Mouse (Mus musculus) heart, embryonic 11.5 days (tissue): ENCODE data around the gene Was. TPM values are rescaled to one million over a fixed set of nuclear protein-coding genes. Genes with fewer than 3 reads are reported as not detected.

ENCODE experiments used
- ATAC-seq: fragments of 200-750 bp; cut with Nextera tagmentation; replicated peaks from 2 replicates; pipeline ENCODE4 v1.8.0; 2017; ENCODE audit warnings: moderate library complexity; ENCODE audit not compliant: insufficient number of reproducible peaks, low FRiP score, low TSS enrichment
- H3K27ac ChIP-seq: fragments of 300-500 bp; sonication (generic); 2 replicates; pipeline ENCODE4 v1.5.1; 2014; ENCODE audit warnings: mild to moderate bottlenecking, low read depth, low read length
- H3K27me3 ChIP-seq: fragments of 300-500 bp; sonication (generic); 2 replicates; pipeline ENCODE4 v1.6.1; 2014; ENCODE audit warnings: mild to moderate bottlenecking, low read length, mixed read lengths; ENCODE audit not compliant: control insufficient read depth, insufficient read depth
- H3K36me3 ChIP-seq: fragments of 300-500 bp; sonication (generic); 2 replicates; pipeline ENCODE4 v1.6.1; 2014; ENCODE audit warnings: mild to moderate bottlenecking, low read length, moderate library complexity, mixed read lengths; ENCODE audit not compliant: control insufficient read depth, insufficient read depth
- H3K4me1 ChIP-seq: fragments of 300-500 bp; sonication (generic); 2 replicates; pipeline ENCODE4 v1.6.1; 2014; ENCODE audit warnings: low read length; ENCODE audit not compliant: control insufficient read depth, insufficient read depth
- H3K4me2 ChIP-seq: fragments of 300-500 bp; sonication (generic); 2 replicates; pipeline ENCODE4 v1.6.1; 2014; ENCODE audit warnings: mild to moderate bottlenecking, moderate library complexity
- H3K4me3 ChIP-seq: fragments of 300-500 bp; sonication (generic); 2 replicates; pipeline ENCODE4 v1.5.1; 2014; ENCODE audit warnings: low read depth, low read length
- H3K9ac ChIP-seq: fragments of 300-500 bp; sonication (generic); 2 replicates; pipeline ENCODE4 v1.6.1; 2014; ENCODE audit warnings: mild to moderate bottlenecking, low read depth, low read length, moderate library complexity
- H3K9me3 ChIP-seq: fragments of 300-500 bp; sonication (generic); replicated peaks from 2 replicates; pipeline ENCODE4 v1.6.1; 2016; ENCODE audit warnings: low read length; ENCODE audit not compliant: control insufficient read depth
- WGBS: fragments of 180-500 bp; shearing (Covaris S2); extraction: QIAGEN DNeasy Blood & Tissue Kit; methylation state at CpG from one replicate; pipeline ENCODE4 v1.1.7; 2014; ENCODE audit not compliant: insufficient replicate concordance; 5-methylcytosine and 5-hydroxymethylcytosine counted together
- polyA plus RNA-seq: library from polyadenylated mRNA; unstranded; fragments of >200 nt; fragmentation: Nextera tagmentation; extraction: Ambion mirVana; gene quantifications from 2 replicates; pipeline ENCODE4 v1.2.1, GENCODE M21; 2014

Gene Was
- 0.39 and 0.43 TPM in 2 replicates for polyA plus RNA-seq

GRCm38 (mm10) chrX:8090346-8090953 lies at the start of gene Was:
Gene Was, minus strand, starts transcription at chrX:8090498.
- H3K4me1 ChIP-seq = no peaks in the 10 kb centered on the region
- WGBS = 84% methylated on average over 13 of the region's 14 CpGs
- ATAC-seq = no peak
- H3K4me3 ChIP-seq = no peak within 1 kb of the TSS
- H3K27ac ChIP-seq = no peak within 1 kb of the TSS
- no peak within 1 kb of the TSS for H3K9ac ChIP-seq
- no peak within 1 kb of the TSS for H3K4me2 ChIP-seq
- H3K27me3 ChIP-seq = no peaks in the 10 kb centered on the region
- no peaks in the 10 kb centered on the region for H3K36me3 ChIP-seq
- H3K9me3 ChIP-seq = no peaks in the 10 kb centered on the region

- WGBS = 73% methylated on average over 1 of the region's 1 CpGs
- H3K9me3 ChIP-seq = no peaks in the 10 kb centered on the region
- H3K9ac ChIP-seq = no peak overlapping the region
- H3K27ac ChIP-seq = no peak overlapping the region
- no peak overlapping the region for H3K4me3 ChIP-seq
- no peak for ATAC-seq
- peaks cover 5% of the 10 kb centered on the region; the same call in 1 of the 2 replicates for H3K4me1 ChIP-seq
- no peaks in the 10 kb centered on the region for H3K27me3 ChIP-seq
- H3K36me3 ChIP-seq = peaks cover 5% of the 10 kb centered on the region; the same call in 1 of the 2 replicates
- H3K4me2 ChIP-seq = no peak overlapping the region
Observed at GRCm38 (mm10) chrX:8139480-8139879, 49.2 kb upstream of the Was start.

GRCm38 (mm10) chrX:8135886-8136285 lies 45.6 kb upstream of the Was start:
- Histone ChIP-seq H3K4me1 (0 out of 2 replicates have a peak, but pooled peaks cover 2% of the 10 kb centered on the region), H3K9ac (no peak overlapping the region), H3K36me3 (no peaks in the 10 kb centered on the region), H3K9me3 (no peaks in the 10 kb centered on the region), H3K27ac (no peak overlapping the region), H3K4me3 (no peak overlapping the region), H3K27me3 (no peaks in the 10 kb centered on the region), H3K4me2 (no peak overlapping the region)
- ATAC-seq = no peak
- WGBS = 59% methylated on average over 2 of the region's 2 CpGs

GRCm38 (mm10) chrX:8132017-8132976 lies 42.0 kb upstream of the Was start, which contains the start of gene Wdr13:
Gene Wdr13, minus strand, starts transcription at chrX:8132892.
- ATAC-seq = peak; percentile 87
- Histone ChIP-seq H3K9ac (peak within 1 kb of the TSS; percentile 76), H3K27ac (peak within 1 kb of the TSS; percentile 98), H3K4me2 (peak within 1 kb of the TSS; percentile 68), H3K27me3 (no peaks in the 10 kb centered on the region), H3K36me3 (no peaks in the 10 kb centered on the region), H3K9me3 (no peaks in the 10 kb centered on the region), H3K4me1 (0 out of 2 replicates have a peak, but pooled peaks cover 2% of the 10 kb centered on the region), H3K4me3 (peak within 1 kb of the TSS; percentile 52)
- 10% methylated on average over 40 of the region's 40 CpGs for WGBS

- no peaks in the 10 kb centered on the region for H3K36me3 ChIP-seq
- 85% methylated on average over 17 of the region's 17 CpGs for WGBS
- H3K27ac ChIP-seq = 0 out of 2 replicates have a peak overlapping the region, but pooled peaks have one; percentile 22
- no peaks in the 10 kb centered on the region for H3K9me3 ChIP-seq
- peak overlapping the region; percentile 52 for H3K4me3 ChIP-seq
- H3K4me1 ChIP-seq = 0 out of 2 replicates have a peak, but pooled peaks cover 2% of the 10 kb centered on the region
- peak overlapping the region; percentile 68 for H3K4me2 ChIP-seq
- no peak for ATAC-seq
- H3K27me3 ChIP-seq = no peaks in the 10 kb centered on the region
- H3K9ac ChIP-seq = no peak overlapping the region
Observed at GRCm38 (mm10) chrX:8131393-8131792, 41.1 kb upstream of the Was start.

GRCm38 (mm10) chrX:8125235-8125634 lies 34.9 kb upstream of the Was start:
- Histone ChIP-seq H3K36me3 (peaks cover 5% of the 10 kb centered on the region), H3K27ac (no peak overlapping the region), H3K4me3 (no peak overlapping the region), H3K4me2 (no peak overlapping the region), H3K9me3 (no peaks in the 10 kb centered on the region), H3K4me1 (no peaks in the 10 kb centered on the region), H3K9ac (no peak overlapping the region), H3K27me3 (no peaks in the 10 kb centered on the region)
- 78% methylated on average over 7 of the region's 7 CpGs for WGBS
- ATAC-seq = no peak

- Histone ChIP-seq H3K27ac (no peak overlapping the region), H3K9ac (no peak overlapping the region), H3K4me2 (no peak overlapping the region), H3K9me3 (no peaks in the 10 kb centered on the region), H3K4me3 (no peak overlapping the region), H3K4me1 (no peaks in the 10 kb centered on the region), H3K27me3 (no peaks in the 10 kb centered on the region), H3K36me3 (peaks cover 5% of the 10 kb centered on the region)
- ATAC-seq = no peak
- 81% methylated on average over 6 of the region's 6 CpGs for WGBS
Observed at GRCm38 (mm10) chrX:8123821-8124470, 33.6 kb upstream of the Was start.

- Histone ChIP-seq H3K27ac (no peak overlapping the region), H3K4me3 (no peak overlapping the region), H3K27me3 (no peaks in the 10 kb centered on the region), H3K4me1 (no peaks in the 10 kb centered on the region), H3K36me3 (no peaks in the 10 kb centered on the region), H3K9me3 (no peaks in the 10 kb centered on the region), H3K4me2 (no peak overlapping the region), H3K9ac (no peak overlapping the region)
- ATAC-seq = no peak
Observed at GRCm38 (mm10) chrX:8117264-8117663, 27.0 kb upstream of the Was start.
